Mouse (Mus musculus) embryonic facial prominence, embryonic 13.5 days (tissue): ENCODE measurements around the gene Cplx1. TPM values are rescaled to one million over a fixed set of nuclear protein-coding genes. Genes with fewer than 3 reads are reported as not detected.
"Not testable (repeated sequence)": the region's sequence is repeated elsewhere in the genome, so short reads cannot be mapped to it uniquely, and the experiment has no call there.

Experiments
- ATAC-seq: fragments of 200-750 bp; cut with Nextera tagmentation; 2 replicates; pipeline ENCODE4 v1.8.0; 2017; ENCODE audit warnings: low read depth; ENCODE audit not compliant: insufficient number of reproducible peaks, insufficient read depth, low FRiP score, low TSS enrichment
- H3K27ac ChIP-seq: fragments of 300-500 bp; sonication (generic); 2 replicates; pipeline ENCODE4 v1.5.1; 2015; ENCODE audit warnings: moderate library complexity, mild to moderate bottlenecking, inconsistent platforms
- H3K27me3 ChIP-seq: fragments of 300-500 bp; sonication (generic); 2 replicates; pipeline ENCODE4 v1.6.1; 2015; ENCODE audit warnings: mild to moderate bottlenecking, inconsistent platforms
- H3K36me3 ChIP-seq: fragments of 300-500 bp; sonication (generic); 2 replicates; pipeline ENCODE4 v1.6.1; 2015; ENCODE audit warnings: mild to moderate bottlenecking, inconsistent platforms
- H3K4me1 ChIP-seq: fragments of 300-500 bp; sonication (generic); 2 replicates; pipeline ENCODE4 v1.6.1; 2015; ENCODE audit warnings: inconsistent platforms
- H3K4me2 ChIP-seq: fragments of 300-500 bp; sonication (generic); 2 replicates; pipeline ENCODE4 v1.6.1; 2015; ENCODE audit warnings: moderate library complexity, mild to moderate bottlenecking, inconsistent platforms
- H3K4me3 ChIP-seq: fragments of 300-500 bp; sonication (generic); 2 replicates; pipeline ENCODE4 v1.5.1; 2015; ENCODE audit warnings: mild to moderate bottlenecking, inconsistent platforms
- H3K9ac ChIP-seq: fragments of 300-500 bp; sonication (generic); 2 replicates; pipeline ENCODE4 v1.6.1; 2015; ENCODE audit warnings: mild to moderate bottlenecking, inconsistent platforms
- H3K9me3 ChIP-seq: fragments of 300-500 bp; sonication (generic); 2 replicates; pipeline ENCODE4 v1.6.1; 2016; ENCODE audit warnings: inconsistent platforms
- WGBS: fragments of 180-500 bp; shearing (Covaris S2); methylation state at CpG from one replicate; pipeline ENCODE4 v1.1.7; 2015; ENCODE audit warnings: mixed read lengths; 5-methylcytosine and 5-hydroxymethylcytosine counted together
- polyA plus RNA-seq: library from polyadenylated mRNA; unstranded; fragments of >200 nt; fragmentation: Nextera tagmentation; extraction: Ambion mirVana; gene quantifications from 2 replicates; pipeline ENCODE4 v1.2.1, GENCODE M21; 2015

The Cplx1 gene
- polyA plus RNA-seq, 1 experiment from 2014 or later = 0.66 TPM

GRCm38 (mm10) chr5:108515581-108516361, 34.1 kb downstream of the Cplx1 start:
- H3K4me1 ChIP-seq = no peaks in the 10 kb centered on the region
- no peak overlapping the region for H3K4me2 ChIP-seq
- no peaks in the 10 kb centered on the region for H3K36me3 ChIP-seq
- no peak overlapping the region for H3K27ac ChIP-seq
- H3K27me3 ChIP-seq = no peaks in the 10 kb centered on the region
- no peaks in the 10 kb centered on the region for H3K9me3 ChIP-seq
- WGBS = 59% methylated on average over 6 of the region's 6 CpGs
- H3K9ac ChIP-seq = no peak overlapping the region
- no peak for ATAC-seq
- no peak overlapping the region for H3K4me3 ChIP-seq

GRCm38 (mm10) chr5:108502286-108502685, 47.5 kb downstream of the Cplx1 start:
- Histone ChIP-seq H3K36me3 (peaks cover 87% of the 10 kb centered on the region), H3K4me2 (no peak overlapping the region), H3K9me3 (no peaks in the 10 kb centered on the region), H3K27me3 (no peaks in the 10 kb centered on the region), H3K27ac (no peak overlapping the region), H3K4me1 (no peaks in the 10 kb centered on the region), H3K4me3 (no peak overlapping the region), H3K9ac (no peak overlapping the region)
- 91% methylated on average over 18 of the region's 18 CpGs for WGBS
- no peak for ATAC-seq

- H3K27ac ChIP-seq = no peak overlapping the region
- H3K27me3 ChIP-seq = no peaks in the 10 kb centered on the region
These were observed 48.3 kb downstream of the Cplx1 start for GRCm38 (mm10) chr5:108501573-108501972.

GRCm38 (mm10) chr5:108486148-108486547, 63.7 kb downstream of the Cplx1 start:
- not testable (repeated sequence) for H3K9ac ChIP-seq, ATAC-seq, H3K4me1 ChIP-seq, H3K9me3 ChIP-seq, H3K27ac ChIP-seq, H3K4me2 ChIP-seq, H3K27me3 ChIP-seq, H3K4me3 ChIP-seq
- 94% methylated on average over 5 of the region's 5 CpGs for WGBS
- H3K36me3 ChIP-seq = peaks cover 75% of the 10 kb centered on the region

More at GRCm38 (mm10) chr5:108501573-108501972, 48.3 kb downstream of the Cplx1 start:
- no peak overlapping the region for H3K4me2 ChIP-seq
- 95% methylated on average over 1 of the region's 1 CpGs for WGBS
- no peaks in the 10 kb centered on the region for H3K4me1 ChIP-seq
- no peak overlapping the region for H3K9ac ChIP-seq
- ATAC-seq = no peak
- H3K36me3 ChIP-seq = peaks cover 93% of the 10 kb centered on the region
- no peak overlapping the region for H3K4me3 ChIP-seq
- H3K9me3 ChIP-seq = no peaks in the 10 kb centered on the region

GRCm38 (mm10) chr5:108485239-108485638, 64.6 kb downstream of the Cplx1 start:
- Histone ChIP-seq H3K4me1 (no peaks in the 10 kb centered on the region), H3K4me3 (no peak overlapping the region), H3K9ac (no peak overlapping the region), H3K27ac (no peak overlapping the region), H3K27me3 (no peaks in the 10 kb centered on the region), H3K36me3 (peaks cover 67% of the 10 kb centered on the region), H3K4me2 (no peak overlapping the region), H3K9me3 (no peaks in the 10 kb centered on the region)
- no peak for ATAC-seq
- 91% methylated on average over 2 of the region's 2 CpGs for WGBS

- Histone ChIP-seq H3K36me3 (peaks cover 63% of the 10 kb centered on the region), H3K27ac (no peak overlapping the region), H3K9ac (no peak overlapping the region), H3K4me1 (no peaks in the 10 kb centered on the region), H3K4me2 (no peak overlapping the region), H3K9me3 (no peaks in the 10 kb centered on the region), H3K27me3 (no peaks in the 10 kb centered on the region), H3K4me3 (no peak overlapping the region)
- 94% methylated on average over 6 of the region's 6 CpGs for WGBS
- ATAC-seq = no peak
These were observed 66.8 kb downstream of the Cplx1 start for GRCm38 (mm10) chr5:108483006-108483405.

- Histone ChIP-seq H3K27ac (no peak overlapping the region), H3K4me2 (no peak overlapping the region), H3K4me1 (no peaks in the 10 kb centered on the region), H3K4me3 (no peak overlapping the region), H3K36me3 (peaks cover 83% of the 10 kb centered on the region), H3K27me3 (no peaks in the 10 kb centered on the region), H3K9me3 (no peaks in the 10 kb centered on the region), H3K9ac (no peak overlapping the region)
- 93% methylated on average over 3 of the region's 3 CpGs for WGBS
- ATAC-seq = no peak
These were observed 73.8 kb downstream of the Cplx1 start for GRCm38 (mm10) chr5:108475977-108476376.

- H3K4me1 ChIP-seq = no peaks in the 10 kb centered on the region
- H3K4me2 ChIP-seq = no peak overlapping the region
- no peaks in the 10 kb centered on the region for H3K27me3 ChIP-seq
- H3K9ac ChIP-seq = no peak overlapping the region
- no peak overlapping the region for H3K27ac ChIP-seq
- H3K9me3 ChIP-seq = no peaks in the 10 kb centered on the region
- peaks cover 73% of the 10 kb centered on the region for H3K36me3 ChIP-seq
- H3K4me3 ChIP-seq = no peak overlapping the region
- 89% methylated on average over 4 of the region's 4 CpGs for WGBS
- no peak for ATAC-seq
These were observed 76.1 kb downstream of the Cplx1 start for GRCm38 (mm10) chr5:108473737-108474136.

GRCm38 (mm10) chr5:108469617-108470016, 80.2 kb downstream of the Cplx1 start:
- WGBS = 70% methylated on average over 7 of the region's 7 CpGs
- no peak for ATAC-seq
- H3K36me3 ChIP-seq = peaks cover 49% of the 10 kb centered on the region
- H3K4me3 ChIP-seq = no peak overlapping the region
- no peak overlapping the region for H3K27ac ChIP-seq
- H3K27me3 ChIP-seq = no peaks in the 10 kb centered on the region
- H3K9me3 ChIP-seq = no peaks in the 10 kb centered on the region
- H3K9ac ChIP-seq = no peak overlapping the region
- peaks cover 8% of the 10 kb centered on the region; the same call in 1 of the 2 replicates for H3K4me1 ChIP-seq
- no peak overlapping the region for H3K4me2 ChIP-seq

Other genes starting within 250 kb of the Cplx1 start
- 5.0 and 5.4 TPM in 2 replicates for gene Pigg, start 237.4 kb downstream of the Cplx1 start, polyA plus RNA-seq
- 0.11 TPM in 1 of 2 replicates, not detected in the other for gene Gm42517, start 182.1 kb downstream of the Cplx1 start, polyA plus RNA-seq
- 0.36 and 0.62 TPM in 2 replicates for gene Pde6b, start 161.6 kb downstream of the Cplx1 start, polyA plus RNA-seq
- gene Atp5k, start 115.6 kb downstream of the Cplx1 start, polyA plus RNA-seq = 451 and 456 TPM in 2 replicates
- gene Mfsd7a, start 101.1 kb downstream of the Cplx1 start, polyA plus RNA-seq = 0.13 and 0.74 TPM in 2 replicates
- 22.8 and 30.4 TPM in 2 replicates for gene Pcgf3, start 88.8 kb downstream of the Cplx1 start, polyA plus RNA-seq
- gene Gak, start 79.7 kb upstream of the Cplx1 start, polyA plus RNA-seq = 46.7 and 49.2 TPM in 2 replicates
- 23.7 and 25.8 TPM in 2 replicates for gene Tmem175, start 79.7 kb upstream of the Cplx1 start, polyA plus RNA-seq
- 14.6 and 15.3 TPM in 2 replicates for gene Idua, start 110.3 kb upstream of the Cplx1 start, polyA plus RNA-seq
- 14.3 and 18.8 TPM in 2 replicates for gene Dgkq, start 119.6 kb upstream of the Cplx1 start, polyA plus RNA-seq
- gene Slc26a1, start 125.5 kb upstream of the Cplx1 start, polyA plus RNA-seq = 1.1 and 1.3 TPM in 2 replicates
- 14.4 and 26.7 TPM in 2 replicates for gene Fgfrl1, start 142.4 kb upstream of the Cplx1 start, polyA plus RNA-seq
- gene Rnf212, start 225.0 kb upstream of the Cplx1 start, polyA plus RNA-seq = not detected in 2 replicates
- not detected in 2 replicates for gene Tmed11, start 245.3 kb upstream of the Cplx1 start, polyA plus RNA-seq